Mouse (Mus musculus): ENCODE results near the gene Tssk6.

- TF ChIP-seq GATA1 (IDR thresholded peaks at IDR 0.05; ENCODE audit: borderline replicate concordance, low read length), result no peak
- TF ChIP-seq FLI1 (IDR thresholded peaks at IDR 0.05; ENCODE audit: low read length), result no peak
Observed at GRCm38 (mm10) chr8:69914526-69914925, 12.5 kb downstream of the Tssk6 start.

Measured in megakaryocyte, embryonic 14.5 days (primary cell).